Mouse (Mus musculus) midbrain, postnatal 0 days (tissue): ENCODE measurements around the gene Uvssa. TPM values are rescaled to one million over a fixed set of nuclear protein-coding genes. Genes with fewer than 3 reads are reported as not detected.

Experiments
- ATAC-seq: fragments of 200-750 bp; cut with Nextera tagmentation; 2 replicates; pipeline ENCODE4 v1.8.0; 2017; ENCODE audit warnings: moderate number of reproducible peaks, mild to moderate bottlenecking, moderate TSS enrichment, moderate library complexity; ENCODE audit not compliant: low FRiP score
- DNase-seq: peaks from one replicate; pipeline ENCODE4 v3.0.0-alpha.2; 2015; ENCODE audit warnings: low spot score
- H3K27ac ChIP-seq: fragments of 300-500 bp; sonication (generic); 2 replicates; pipeline ENCODE4 v1.5.1; 2014; ENCODE audit warnings: low read depth, mild to moderate bottlenecking, low read length, mixed read lengths
- H3K27me3 ChIP-seq: fragments of 300-500 bp; sonication (generic); 2 replicates; pipeline ENCODE4 v1.6.1; 2014; ENCODE audit warnings: low read length, control low read depth, mixed read lengths; ENCODE audit not compliant: insufficient read depth
- H3K36me3 ChIP-seq: fragments of 300-500 bp; sonication (generic); 2 replicates; pipeline ENCODE4 v1.6.1; 2014; ENCODE audit warnings: low read length, control low read depth, mixed read lengths; ENCODE audit not compliant: insufficient read depth
- H3K4me1 ChIP-seq: fragments of 300-500 bp; sonication (generic); 2 replicates; pipeline ENCODE4 v1.6.1; 2014; ENCODE audit warnings: mild to moderate bottlenecking, control low read depth, antibody characterized with exemption, low read length, mixed read lengths; ENCODE audit not compliant: insufficient read depth
- H3K4me2 ChIP-seq: fragments of 300-500 bp; sonication (generic); 2 replicates; pipeline ENCODE4 v1.6.1; 2014; ENCODE audit warnings: low read depth, mild to moderate bottlenecking, low read length, mixed read lengths; ENCODE audit not compliant: poor library complexity, severe bottlenecking
- H3K4me3 ChIP-seq: fragments of 300-500 bp; sonication (generic); 2 replicates; pipeline ENCODE4 v1.5.1; 2014; ENCODE audit warnings: low read depth, mild to moderate bottlenecking, low read length, moderate library complexity
- H3K9ac ChIP-seq: fragments of 300-500 bp; sonication (generic); replicated peaks from 2 replicates; pipeline ENCODE4 v1.6.1; 2014; ENCODE audit warnings: mild to moderate bottlenecking, low read length, moderate library complexity, mixed read lengths; ENCODE audit not compliant: poor library complexity, severe bottlenecking
- H3K9me3 ChIP-seq: fragments of 300-500 bp; sonication (generic); 2 replicates; pipeline ENCODE4 v1.6.1; 2016; ENCODE audit warnings: low read length, control low read depth
- CTCF ChIP-seq: IDR thresholded peaks from 2 replicates; pipeline ENCODE4 v1.5.1; 2016; ENCODE audit warnings: antibody characterized with exemption, mild to moderate bottlenecking
- WGBS: fragments of 180-500 bp; shearing (Covaris S2); extraction: QIAGEN DNeasy Blood & Tissue Kit; methylation state at CpG from one replicate; pipeline ENCODE4 v1.1.7; 2014; 5-methylcytosine and 5-hydroxymethylcytosine counted together
- polyA plus RNA-seq: library from polyadenylated mRNA; unstranded; fragments of >200 nt; fragmentation: Nextera tagmentation; extraction: Ambion mirVana; gene quantifications from 2 replicates; pipeline ENCODE4 v1.2.1, GENCODE M21; 2015
- total RNA-seq: library from RNA; depleted of rRNA; stranded (reverse); fragments of >200 nt; gene quantifications from 2 replicates; pipeline ENCODE4 v1.2.3, GENCODE M21; 2014

Uvssa gene
- total and polyA plus RNA-seq, 2 experiments from 2014 or later: 9.5 TPM

DNA sequence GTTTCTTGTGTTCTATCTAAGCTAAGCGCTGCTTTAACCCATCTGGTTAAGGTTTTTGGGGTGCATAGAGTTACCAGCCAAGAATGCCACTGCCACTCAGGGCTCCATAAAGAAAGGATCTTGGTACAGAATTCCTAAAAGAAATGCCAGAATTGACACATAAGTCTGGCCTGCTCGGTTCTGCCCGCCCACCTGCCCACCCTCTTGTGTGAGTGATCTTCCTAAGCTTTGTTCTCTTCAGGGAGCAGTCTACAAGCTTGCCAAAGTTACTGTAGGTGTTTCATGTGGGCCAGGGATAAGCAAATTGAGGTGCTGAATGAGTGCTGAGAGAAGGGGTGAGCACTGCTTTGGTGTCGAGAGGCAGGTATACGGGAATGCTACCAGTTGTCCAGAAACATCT, 15.1 kb upstream of the Uvssa start:
- no peak overlapping the region for H3K9ac ChIP-seq
- H3K4me1 ChIP-seq: no peaks in the 10 kb centered on the region
- H3K9me3 ChIP-seq: no peaks in the 10 kb centered on the region
- no peak overlapping the region for H3K4me2 ChIP-seq
- ATAC-seq: no peak
- no peaks in the 10 kb centered on the region for H3K27me3 ChIP-seq
- no peak for TF ChIP-seq CTCF
- H3K4me3 ChIP-seq: no peak overlapping the region
- H3K27ac ChIP-seq: no peak overlapping the region
- 91% methylated on average over 5 of the region's 5 CpGs for WGBS
- H3K36me3 ChIP-seq: peaks cover 70% of the 10 kb centered on the region
- no peak for DNase-seq

DNA sequence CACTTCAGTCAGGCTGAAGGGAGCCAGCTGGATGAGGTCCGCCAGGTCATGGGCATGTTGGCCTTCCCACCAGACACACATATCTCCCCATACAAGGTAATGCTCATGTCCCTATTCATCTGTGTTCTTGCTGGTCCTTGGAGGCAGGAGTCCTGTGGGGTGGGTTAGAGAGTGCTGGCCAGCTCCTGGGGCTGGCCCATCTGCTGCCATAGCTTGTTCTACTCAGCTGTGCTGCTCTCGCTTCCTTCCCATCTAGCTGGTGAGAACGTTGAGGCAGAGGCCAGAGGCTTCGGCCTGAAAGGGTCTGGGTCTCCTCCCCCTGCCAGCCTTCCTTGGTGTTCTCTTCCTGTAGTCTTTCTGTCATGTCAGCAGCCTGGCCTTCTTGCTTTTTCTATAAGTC, 9.7 kb upstream of the Uvssa start:
- H3K4me3 ChIP-seq: no peak overlapping the region
- H3K4me2 ChIP-seq: no peak overlapping the region
- H3K27ac ChIP-seq: no peak overlapping the region
- no peaks in the 10 kb centered on the region for H3K4me1 ChIP-seq
- TF ChIP-seq CTCF: no peak
- peaks cover 86% of the 10 kb centered on the region for H3K36me3 ChIP-seq
- H3K9ac ChIP-seq: no peak overlapping the region
- ATAC-seq (no peak), DNase-seq (no peak)
- H3K27me3 ChIP-seq: no peaks in the 10 kb centered on the region
- WGBS: 94% methylated on average over 4 of the region's 4 CpGs
- H3K9me3 ChIP-seq: no peaks in the 10 kb centered on the region

DNA sequence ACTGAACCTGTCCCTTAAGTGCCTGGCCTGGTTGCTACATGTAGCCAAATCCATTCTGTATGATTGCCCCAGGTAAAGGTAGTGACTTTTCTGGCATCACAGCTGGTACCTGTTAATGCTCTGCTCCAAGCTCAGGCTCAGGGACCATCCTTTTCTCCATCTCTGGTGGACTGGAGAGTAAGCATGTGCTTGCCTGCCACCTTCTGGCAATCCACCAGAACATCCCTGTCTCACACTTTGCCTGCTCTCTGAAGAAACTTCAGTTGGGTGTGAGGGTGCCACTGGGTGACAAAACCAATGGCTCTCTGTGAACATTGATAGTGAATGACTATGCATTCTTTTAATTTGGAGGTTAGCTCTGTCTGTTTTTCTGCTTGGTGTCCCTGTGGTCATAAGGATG, 7.2 kb upstream of the Uvssa start:
- Histone ChIP-seq H3K4me2 (no peak overlapping the region), H3K36me3 (peaks cover 65% of the 10 kb centered on the region), H3K9me3 (no peaks in the 10 kb centered on the region), H3K27ac (no peak overlapping the region), H3K9ac (no peak overlapping the region), H3K4me3 (no peak overlapping the region), H3K4me1 (no peaks in the 10 kb centered on the region), H3K27me3 (no peaks in the 10 kb centered on the region)
- ATAC-seq (no peak), DNase-seq (peak; percentile 72)
- TF ChIP-seq CTCF: peak; percentile 80

DNA sequence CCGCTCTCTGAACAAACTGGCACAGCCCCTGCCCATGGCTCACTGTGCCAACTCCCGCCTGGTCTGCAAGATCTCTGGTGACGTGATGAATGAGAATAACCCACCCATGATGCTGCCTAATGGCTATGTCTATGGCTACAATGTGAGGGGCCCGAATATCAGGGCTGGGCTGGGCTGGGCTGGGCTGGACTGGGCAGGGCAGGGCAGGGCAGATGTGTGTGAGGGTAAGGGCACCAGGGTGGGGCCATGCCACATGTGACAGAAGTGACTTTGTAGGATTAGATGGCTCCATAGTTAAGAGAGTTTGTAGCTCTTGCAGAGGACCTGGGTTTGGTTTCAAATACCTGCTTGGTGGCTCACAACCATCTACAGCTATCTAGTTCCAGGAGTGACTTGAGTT, 6.7 kb upstream of the Uvssa start:
- H3K27ac ChIP-seq: no peak overlapping the region
- no peak for TF ChIP-seq CTCF
- 91% methylated on average over 4 of the region's 4 CpGs for WGBS
- H3K36me3 ChIP-seq: peaks cover 59% of the 10 kb centered on the region
- H3K27me3 ChIP-seq: no peaks in the 10 kb centered on the region
- H3K9me3 ChIP-seq: no peaks in the 10 kb centered on the region
- H3K9ac ChIP-seq: no peak overlapping the region
- H3K4me3 ChIP-seq: no peak overlapping the region
- ATAC-seq (no peak), DNase-seq (no peak)
- H3K4me1 ChIP-seq: no peaks in the 10 kb centered on the region
- H3K4me2 ChIP-seq: no peak overlapping the region

DNA sequence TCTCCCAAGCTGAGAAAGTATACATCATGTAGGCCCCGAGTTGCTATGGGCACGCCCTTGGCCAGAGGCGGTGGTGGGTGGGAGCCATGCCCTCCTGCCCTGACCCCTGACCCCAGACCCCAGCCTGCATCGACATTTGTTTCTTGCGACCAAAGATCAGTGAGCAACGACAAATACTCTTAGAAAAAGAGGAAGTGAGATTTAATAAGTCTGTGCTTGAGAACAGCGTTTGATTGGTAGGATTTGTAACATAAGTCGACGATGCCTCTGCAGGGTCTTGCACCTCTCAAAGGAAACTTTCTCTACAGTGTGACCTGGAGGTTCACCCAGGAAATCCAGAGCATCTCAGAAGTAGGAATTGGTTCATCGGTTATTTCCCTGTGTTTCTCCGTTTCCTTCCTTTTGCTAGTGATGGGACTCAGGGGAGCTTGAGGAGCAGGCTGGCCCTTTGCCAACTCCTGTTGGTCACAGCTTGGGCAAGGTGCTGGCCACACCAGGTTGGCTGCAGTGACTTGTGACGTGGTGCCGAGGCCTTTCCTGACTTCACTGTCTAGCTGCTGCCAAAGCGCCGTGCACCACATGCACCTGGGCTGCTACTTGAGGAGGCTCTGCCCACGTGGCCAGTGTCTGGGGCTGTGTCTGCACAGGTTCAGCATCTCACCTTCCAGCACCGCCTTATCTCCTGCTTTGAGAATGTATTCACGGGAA, 5.9 kb upstream of the Uvssa start:
- Histone ChIP-seq H3K9ac (no peak overlapping the region), H3K27ac (no peak overlapping the region), H3K4me1 (no peaks in the 10 kb centered on the region; the same call in 1 of the 2 replicates), H3K36me3 (peaks cover 53% of the 10 kb centered on the region), H3K4me2 (no peak overlapping the region), H3K4me3 (no peak overlapping the region), H3K27me3 (no peaks in the 10 kb centered on the region), H3K9me3 (no peaks in the 10 kb centered on the region)
- WGBS: 75% methylated on average over 18 of the region's 18 CpGs
- ATAC-seq (no peak), DNase-seq (no peak)
- no peak for TF ChIP-seq CTCF

DNA sequence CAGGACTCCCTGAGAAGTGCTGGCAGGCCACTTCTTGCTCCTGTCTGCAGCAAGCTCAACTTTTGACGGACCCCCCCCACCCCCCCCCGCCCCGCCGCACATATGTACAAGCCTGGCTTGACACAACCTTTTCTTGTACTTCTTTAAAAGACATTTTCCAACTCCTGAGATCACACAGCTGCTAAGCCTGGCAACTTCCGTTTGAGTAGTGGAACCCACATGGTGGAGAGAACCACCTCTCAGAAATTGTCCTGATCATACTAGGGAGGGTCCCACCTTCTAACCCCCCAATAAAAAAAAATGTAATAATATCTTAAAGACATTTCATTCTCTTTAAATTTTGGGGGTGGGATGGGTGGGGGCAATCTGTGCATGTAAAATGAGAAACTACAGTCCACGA, 1.2 kb upstream of the Uvssa start:
- no peak for ATAC-seq
- 61% methylated on average over 6 of the region's 6 CpGs for WGBS
- peaks cover 21% of the 10 kb centered on the region for H3K36me3 ChIP-seq
- peak overlapping the region; percentile 90 for H3K4me2 ChIP-seq
- H3K27me3 ChIP-seq: no peaks in the 10 kb centered on the region
- H3K9me3 ChIP-seq: no peaks in the 10 kb centered on the region
- no peak for TF ChIP-seq CTCF
- no peak for DNase-seq
- H3K4me3 ChIP-seq: peak overlapping the region; percentile 67; the same call in 1 of the 2 replicates
- H3K4me1 ChIP-seq: no peaks in the 10 kb centered on the region; the same call in 1 of the 2 replicates
- no peak overlapping the region for H3K9ac ChIP-seq
- H3K27ac ChIP-seq: no peak overlapping the region
